Mouse (Mus musculus) midbrain, embryonic 10.5 days (tissue): ENCODE measurements at regions not wholly inside any gene's neighbourhood (a gene's known extent, or its start where the extent isn't known, plus 50 kb on each side); places are given as distances from the start of the nearest gene placed in this dataset.

Source experiments
- DNase-seq: peaks from one replicate; pipeline ENCODE4 v3.0.0-alpha.2; 2017; ENCODE audit warnings: low spot score
- H3K27ac ChIP-seq: fragments of 300-500 bp; sonication (generic); replicated peaks from 2 replicates; pipeline ENCODE4 v1.5.1; 2016; ENCODE audit warnings: mild to moderate bottlenecking
- H3K27me3 ChIP-seq: fragments of 300-500 bp; sonication (generic); 2 replicates; pipeline ENCODE4 v1.6.1; 2016; ENCODE audit warnings: low read depth, mild to moderate bottlenecking; ENCODE audit not compliant: poor library complexity, severe bottlenecking
- H3K36me3 ChIP-seq: fragments of 300-500 bp; sonication (generic); 2 replicates; pipeline ENCODE4 v1.6.1; 2016; ENCODE audit warnings: mild to moderate bottlenecking, moderate library complexity
- H3K4me1 ChIP-seq: fragments of 300-500 bp; sonication (generic); 2 replicates; pipeline ENCODE4 v1.6.1; 2016
- H3K4me3 ChIP-seq: fragments of 300-500 bp; sonication (generic); 2 replicates; pipeline ENCODE4 v1.5.1; 2016; ENCODE audit warnings: mild to moderate bottlenecking, moderate library complexity
- H3K9me3 ChIP-seq: fragments of 300-500 bp; sonication (generic); replicated peaks from 2 replicates; pipeline ENCODE4 v1.6.1; 2016; ENCODE audit warnings: mild to moderate bottlenecking
- WGBS: fragments of 180-500 bp; shearing (Covaris S2); methylation state at CpG from one replicate; pipeline ENCODE4 v1.1.7; 2016; 5-methylcytosine and 5-hydroxymethylcytosine counted together

DNA sequence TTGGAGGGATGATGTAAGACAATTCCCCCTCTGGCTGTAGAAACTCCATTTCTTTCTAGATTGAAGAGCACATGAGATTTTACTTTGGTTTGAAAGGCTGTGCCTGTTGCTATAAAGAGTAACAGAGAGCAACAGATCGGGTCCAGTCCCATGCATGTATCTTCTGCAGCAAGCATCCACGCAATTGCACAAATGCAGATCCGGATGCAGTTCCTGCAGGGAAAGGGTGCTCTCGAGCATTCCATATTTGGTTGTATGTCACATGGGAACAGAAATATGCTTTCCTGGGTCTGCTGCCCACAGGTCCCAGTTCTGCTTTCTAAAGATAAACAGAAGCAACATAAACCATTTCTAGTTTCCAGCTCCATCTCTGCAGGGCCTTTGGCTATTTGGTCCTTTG is 146.0 kb upstream of the Ado start:
- H3K27me3 ChIP-seq: no peaks in the 10 kb centered on the region
- H3K4me3 ChIP-seq: no peak overlapping the region
- no peak overlapping the region for H3K27ac ChIP-seq
- WGBS: 92% methylated on average over 4 of the region's 4 CpGs
- DNase-seq: no peak
- 0 out of 2 replicates have a peak, but pooled peaks cover 6% of the 10 kb centered on the region for H3K4me1 ChIP-seq
- H3K36me3 ChIP-seq: no peaks in the 10 kb centered on the region
- H3K9me3 ChIP-seq: no peaks in the 10 kb centered on the region

DNA sequence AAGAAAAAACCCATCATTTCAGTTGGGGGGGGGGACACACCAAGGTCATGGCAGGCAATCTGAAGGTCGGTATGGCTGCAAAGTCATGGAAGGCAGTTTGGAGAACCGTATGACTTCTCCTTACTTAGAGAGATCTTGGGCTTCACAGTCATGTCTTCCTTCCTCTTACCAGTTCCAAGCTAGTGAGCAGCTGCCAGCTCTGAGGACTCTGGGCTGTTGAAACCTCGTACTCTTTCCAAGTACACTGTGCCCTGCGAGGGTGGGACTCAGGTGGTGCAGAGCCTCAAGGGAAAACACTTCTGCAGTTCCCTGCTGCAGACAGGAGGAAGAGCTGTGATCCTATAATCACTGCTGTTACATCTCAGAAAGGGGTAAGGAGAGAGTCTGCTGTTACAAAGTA is 144.8 kb upstream of the Ado start:
- H3K27me3 ChIP-seq: no peaks in the 10 kb centered on the region
- H3K4me1 ChIP-seq: 0 out of 2 replicates have a peak, but pooled peaks cover 6% of the 10 kb centered on the region
- no peak overlapping the region for H3K27ac ChIP-seq
- no peak for DNase-seq
- no peaks in the 10 kb centered on the region for H3K9me3 ChIP-seq
- no peaks in the 10 kb centered on the region for H3K36me3 ChIP-seq
- WGBS: 85% methylated on average over 4 of the region's 4 CpGs
- no peak overlapping the region for H3K4me3 ChIP-seq

DNA sequence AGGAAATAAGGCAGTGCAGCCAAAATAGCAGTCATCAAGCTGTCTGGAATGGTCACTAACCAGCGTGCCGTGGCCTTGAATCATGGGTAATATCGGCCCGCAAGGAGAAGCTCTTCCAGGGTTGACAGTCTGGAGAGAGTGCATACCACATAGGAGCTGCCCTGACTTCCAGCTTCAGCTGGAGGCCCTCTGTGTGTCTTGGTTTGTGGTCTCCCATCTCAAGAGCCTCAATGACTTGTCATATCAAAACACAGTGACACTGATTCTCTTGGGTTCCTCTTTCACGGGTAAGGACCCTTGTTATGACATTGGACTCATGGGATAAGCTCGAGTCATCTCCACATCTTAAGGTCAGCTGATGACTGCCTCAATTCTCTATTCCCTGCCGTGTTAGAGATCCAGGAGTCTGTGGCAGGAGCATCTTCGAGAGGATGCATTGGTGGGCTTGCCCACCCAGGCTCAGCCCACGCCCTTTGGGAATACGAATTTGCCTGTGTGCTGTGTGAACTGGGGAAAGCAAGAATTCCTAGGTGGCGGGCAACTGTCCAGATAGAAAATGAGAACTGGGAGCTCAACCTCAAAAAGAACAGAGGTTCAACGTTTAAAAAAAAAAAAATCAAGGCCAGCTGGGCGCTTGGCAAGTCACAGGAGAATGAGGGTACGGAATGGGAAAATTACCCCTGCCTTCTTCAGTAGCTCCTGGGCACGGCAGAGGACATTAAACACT is 141.4 kb upstream of the Ado start:
- H3K27ac ChIP-seq: no peak overlapping the region
- whole genome bisulfite sequencing: 93% methylated on average over 15 of the region's 15 CpGs
- no peaks in the 10 kb centered on the region for H3K36me3 ChIP-seq
- H3K9me3 ChIP-seq: no peaks in the 10 kb centered on the region
- DNase-seq: no peak
- no peaks in the 10 kb centered on the region for H3K4me1 ChIP-seq
- H3K27me3 ChIP-seq: no peaks in the 10 kb centered on the region
- no peak overlapping the region for H3K4me3 ChIP-seq

DNA sequence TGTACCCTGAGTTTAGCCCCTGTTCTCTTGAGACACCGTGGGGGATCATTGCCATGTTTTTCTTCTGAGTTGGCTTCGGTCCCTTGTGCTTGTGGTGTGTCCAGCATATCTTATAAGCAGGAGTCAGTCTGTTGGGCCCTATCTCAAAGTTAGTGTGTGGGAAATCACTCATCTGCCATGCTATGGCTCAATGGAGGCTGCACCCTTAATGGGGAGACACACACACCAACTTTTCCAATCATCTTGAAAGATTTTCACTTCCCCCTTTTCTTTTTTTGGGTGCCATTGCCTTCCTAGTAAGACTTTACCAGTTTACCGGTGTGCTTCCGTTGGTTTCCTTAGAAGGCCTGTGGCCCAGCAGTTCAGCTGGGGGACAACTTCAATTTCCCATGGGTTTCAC is 130.6 kb upstream of the Ado start:
- no peak overlapping the region for H3K27ac ChIP-seq
- no peaks in the 10 kb centered on the region for H3K4me1 ChIP-seq
- H3K4me3 ChIP-seq: no peak overlapping the region
- 89% methylated on average over 4 of the region's 4 CpGs for WGBS
- H3K27me3 ChIP-seq: no peaks in the 10 kb centered on the region
- no peak for DNase-seq
- no peaks in the 10 kb centered on the region for H3K9me3 ChIP-seq
- H3K36me3 ChIP-seq: no peaks in the 10 kb centered on the region

DNA sequence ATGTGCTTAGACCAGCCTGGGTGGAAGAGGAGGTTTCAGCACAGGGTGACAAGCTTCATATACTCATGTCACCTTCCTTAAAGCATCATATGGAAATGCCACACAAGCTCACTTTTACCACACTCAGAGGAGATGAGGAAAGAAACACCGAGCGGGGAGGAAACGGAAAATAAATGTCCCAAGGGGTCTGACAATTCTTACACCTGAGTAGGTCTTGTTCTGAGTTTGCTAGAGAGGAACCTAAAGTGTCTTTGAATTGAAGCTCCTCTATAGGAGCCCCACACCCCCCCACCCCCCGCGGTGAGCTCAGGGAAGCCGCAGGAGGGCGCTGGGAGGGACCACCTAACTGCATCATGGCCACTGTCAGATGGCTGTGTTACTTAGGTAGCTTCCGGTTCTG is 124.7 kb upstream of the Ado start:
- DNase-seq: no peak
- no peak overlapping the region for H3K4me3 ChIP-seq
- no peaks in the 10 kb centered on the region for H3K36me3 ChIP-seq
- H3K9me3 ChIP-seq: 0 out of 2 replicates have a peak, but pooled peaks cover 4% of the 10 kb centered on the region
- no peaks in the 10 kb centered on the region for H3K27me3 ChIP-seq
- H3K4me1 ChIP-seq: no peaks in the 10 kb centered on the region
- H3K27ac ChIP-seq: no peak overlapping the region
- WGBS: 83% methylated on average over 8 of the region's 8 CpGs

DNA sequence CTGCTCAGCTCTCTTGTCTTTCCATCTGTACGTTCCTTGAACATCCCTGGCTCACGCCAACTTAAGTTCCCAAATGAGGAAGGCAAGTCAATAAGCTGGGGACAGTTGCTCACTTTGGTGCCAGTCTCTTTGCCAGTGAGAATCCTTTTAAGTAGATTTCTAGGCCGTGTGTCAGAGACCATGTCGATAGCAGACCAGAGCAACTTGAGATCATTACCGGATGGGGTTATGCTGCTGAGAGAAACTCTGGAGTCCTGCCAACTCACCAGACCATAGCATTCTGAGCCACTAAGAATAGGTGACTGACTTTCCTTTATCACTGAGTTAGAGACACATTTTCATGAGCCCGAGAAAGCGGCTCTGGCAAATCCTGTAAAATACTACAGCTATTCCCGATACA is 123.5 kb upstream of the Ado start:
- Histone ChIP-seq H3K27me3 (no peaks in the 10 kb centered on the region), H3K27ac (no peak overlapping the region), H3K9me3 (0 out of 2 replicates have a peak, but pooled peaks cover 4% of the 10 kb centered on the region), H3K4me3 (no peak overlapping the region), H3K4me1 (no peaks in the 10 kb centered on the region), H3K36me3 (no peaks in the 10 kb centered on the region)
- WGBS: 95% methylated on average over 8 of the region's 8 CpGs
- no peak for DNase-seq

DNA sequence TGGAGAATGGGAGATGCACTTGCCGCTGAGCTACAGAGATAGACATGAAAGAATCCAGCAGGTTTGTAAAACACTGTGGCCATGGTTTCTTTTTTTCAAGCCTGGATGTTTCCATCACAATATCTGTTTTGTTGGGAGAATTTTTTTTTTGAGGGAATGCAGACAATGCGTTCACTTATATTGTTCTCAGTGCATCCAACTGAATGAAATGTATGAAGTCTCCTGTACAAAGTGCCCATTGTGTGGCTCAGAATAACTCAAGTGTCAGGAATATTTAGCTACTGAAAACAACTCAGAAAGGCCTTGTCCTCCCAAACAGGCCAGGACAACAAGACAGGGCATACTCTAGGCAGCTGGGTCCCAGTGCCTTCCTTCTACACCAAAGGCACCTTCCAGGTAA is 120.3 kb upstream of the Ado start:
- no peaks in the 10 kb centered on the region for H3K4me1 ChIP-seq
- H3K36me3 ChIP-seq: no peaks in the 10 kb centered on the region
- DNase-seq: no peak
- WGBS: 88% methylated on average over 2 of the region's 2 CpGs
- H3K27me3 ChIP-seq: no peaks in the 10 kb centered on the region
- no peak overlapping the region for H3K4me3 ChIP-seq
- H3K9me3 ChIP-seq: 0 out of 2 replicates have a peak, but pooled peaks cover 4% of the 10 kb centered on the region
- H3K27ac ChIP-seq: no peak overlapping the region

DNA sequence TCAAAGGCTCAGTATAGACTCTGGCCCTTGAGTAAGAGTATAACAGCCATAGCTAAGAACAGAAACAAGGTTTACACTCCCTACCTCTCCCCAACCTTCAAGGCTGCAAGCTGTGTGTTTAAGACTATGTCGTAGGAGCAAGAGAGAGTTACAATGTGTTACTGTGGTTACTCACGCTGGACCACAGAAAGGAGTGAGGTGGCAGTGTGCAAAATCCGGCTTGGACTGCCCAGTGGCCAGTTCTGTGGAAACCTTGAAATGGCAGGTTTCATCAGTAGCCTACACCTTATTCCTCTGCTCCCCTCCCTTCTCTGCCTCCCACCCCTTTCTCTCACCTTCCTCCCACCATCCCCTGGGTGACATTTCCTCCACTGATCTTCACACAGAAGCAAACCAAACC is 114.3 kb upstream of the Ado start:
- no peak overlapping the region for H3K4me3 ChIP-seq
- WGBS: 76% methylated on average over 3 of the region's 3 CpGs
- H3K4me1 ChIP-seq: no peaks in the 10 kb centered on the region
- no peak for DNase-seq
- H3K9me3 ChIP-seq: no peaks in the 10 kb centered on the region
- no peaks in the 10 kb centered on the region for H3K27me3 ChIP-seq
- no peak overlapping the region for H3K27ac ChIP-seq
- no peaks in the 10 kb centered on the region for H3K36me3 ChIP-seq

DNA sequence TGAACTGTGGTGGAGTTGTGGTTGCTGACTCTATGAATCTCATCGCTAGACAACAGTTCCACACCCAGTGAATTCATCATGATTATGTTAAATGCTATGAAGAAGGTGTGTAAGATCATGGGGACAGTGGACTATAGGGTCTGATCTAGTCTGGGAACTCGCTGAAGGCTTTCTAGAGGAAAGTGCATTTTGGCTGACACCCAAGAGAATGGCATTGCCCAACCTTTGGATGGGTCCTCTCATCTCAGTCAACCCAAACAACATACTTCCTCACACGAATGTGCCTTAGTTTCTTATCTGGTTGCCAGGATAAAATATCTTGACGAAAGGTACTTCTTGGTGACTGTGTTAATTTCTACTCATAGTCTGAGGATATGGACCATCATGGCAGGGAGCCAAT is 112.9 kb upstream of the Ado start:
- 82% methylated on average over 4 of the region's 4 CpGs for WGBS
- no peaks in the 10 kb centered on the region for H3K9me3 ChIP-seq
- no peak overlapping the region for H3K27ac ChIP-seq
- H3K4me1 ChIP-seq: no peaks in the 10 kb centered on the region
- H3K27me3 ChIP-seq: no peaks in the 10 kb centered on the region
- no peak for DNase-seq
- no peaks in the 10 kb centered on the region for H3K36me3 ChIP-seq
- no peak overlapping the region for H3K4me3 ChIP-seq

DNA sequence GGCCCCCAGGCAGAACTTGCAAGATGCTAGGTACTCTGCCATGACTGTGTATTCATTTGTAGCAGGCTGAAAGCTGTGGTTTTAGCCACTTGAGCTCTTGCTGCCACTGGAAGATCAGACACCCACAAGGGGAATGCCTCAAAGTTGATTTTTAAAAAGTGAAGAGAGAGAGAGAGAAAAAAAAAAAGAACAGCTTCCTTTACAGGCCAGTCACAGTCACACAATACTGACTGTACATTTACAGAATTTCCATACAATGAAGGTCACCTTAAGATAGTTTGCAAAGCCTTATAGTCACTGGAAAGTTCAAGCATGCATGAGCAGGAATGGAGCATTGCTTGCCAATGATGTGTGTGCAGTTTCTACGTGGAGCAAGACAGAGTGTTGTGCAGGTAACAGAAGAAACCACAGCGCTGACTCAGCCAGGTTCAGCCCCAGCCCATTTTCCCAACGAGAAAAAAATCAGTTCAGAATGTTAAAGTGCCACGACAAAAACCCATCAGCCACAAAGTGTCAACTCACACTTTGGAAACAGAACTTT is 109.3 kb upstream of the Ado start:
- DNase-seq: no peak
- Histone ChIP-seq H3K4me1 (no peaks in the 10 kb centered on the region), H3K4me3 (no peak overlapping the region), H3K27me3 (no peaks in the 10 kb centered on the region), H3K9me3 (no peaks in the 10 kb centered on the region), H3K27ac (no peak overlapping the region), H3K36me3 (no peaks in the 10 kb centered on the region)
- WGBS: 86% methylated on average over 4 of the region's 4 CpGs

DNA sequence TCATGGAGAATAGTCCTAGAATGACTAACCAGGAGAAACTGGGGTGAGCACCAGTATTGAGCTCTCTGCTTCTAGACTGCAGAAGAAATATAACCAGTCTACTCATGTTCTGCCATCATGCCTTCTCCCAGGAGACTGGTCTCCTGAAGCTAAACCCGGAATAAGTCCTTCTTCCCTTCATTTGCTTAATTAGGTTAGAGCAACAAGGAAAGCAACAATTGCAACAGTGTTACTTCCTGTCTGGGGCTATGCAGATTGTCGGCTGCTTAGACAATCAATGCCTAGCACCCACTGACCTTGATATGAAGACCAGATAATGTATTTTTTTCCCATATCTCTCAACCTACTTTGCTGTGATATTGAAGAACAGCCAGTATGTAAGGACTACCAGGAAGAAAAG is 108.5 kb upstream of the Ado start:
- no peak overlapping the region for H3K27ac ChIP-seq
- WGBS: 82% methylated on average over 2 of the region's 2 CpGs
- H3K9me3 ChIP-seq: no peaks in the 10 kb centered on the region
- H3K4me3 ChIP-seq: no peak overlapping the region
- no peaks in the 10 kb centered on the region for H3K36me3 ChIP-seq
- DNase-seq: no peak
- H3K27me3 ChIP-seq: no peaks in the 10 kb centered on the region
- no peaks in the 10 kb centered on the region for H3K4me1 ChIP-seq

DNA sequence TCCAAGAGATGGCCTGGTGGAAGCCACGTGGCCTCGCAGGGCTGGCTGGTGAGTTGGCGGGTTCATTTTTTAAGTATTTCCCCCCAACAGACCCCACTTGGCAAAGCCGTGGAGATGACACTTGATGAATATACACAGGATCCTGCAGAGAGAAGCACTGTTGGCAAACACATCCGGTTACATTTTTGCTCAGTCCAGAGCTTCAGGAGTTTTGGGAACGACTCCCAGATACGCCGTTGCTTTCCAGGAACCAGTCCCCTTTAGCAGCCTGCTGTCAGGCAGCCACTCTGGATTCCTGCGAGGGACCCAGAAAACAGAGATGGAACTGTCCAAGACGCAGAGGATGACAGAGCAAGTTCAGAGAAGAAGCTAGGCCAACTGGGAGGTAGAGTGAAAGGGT is 105.8 kb upstream of the Ado start:
- Histone ChIP-seq H3K4me3 (no peak overlapping the region), H3K27ac (no peak overlapping the region), H3K9me3 (no peaks in the 10 kb centered on the region), H3K36me3 (no peaks in the 10 kb centered on the region), H3K27me3 (0 out of 2 replicates have a peak, but pooled peaks cover 6% of the 10 kb centered on the region), H3K4me1 (no peaks in the 10 kb centered on the region)
- DNase-seq: no peak
- WGBS: 92% methylated on average over 10 of the region's 10 CpGs

DNA sequence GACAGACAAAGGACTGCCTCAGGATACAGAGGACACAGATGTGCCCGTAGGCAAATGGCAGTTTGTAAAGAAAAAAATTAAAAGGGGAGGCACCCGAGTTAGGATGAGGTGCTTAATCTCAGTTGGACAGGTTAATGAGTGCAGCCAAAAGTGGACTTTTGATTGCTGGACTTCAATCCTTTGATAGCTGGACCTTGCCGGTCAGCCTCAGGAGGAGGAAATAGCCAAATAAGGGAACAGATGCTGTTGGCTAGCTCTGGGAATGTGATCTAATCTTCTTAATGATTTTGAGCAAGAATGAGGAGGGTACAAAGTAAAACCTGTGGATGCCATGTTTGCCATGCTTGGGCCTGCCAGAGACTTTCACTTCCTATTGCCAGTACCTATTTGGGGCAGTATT is 103.5 kb upstream of the Ado start:
- Histone ChIP-seq H3K9me3 (no peaks in the 10 kb centered on the region), H3K4me3 (no peak overlapping the region), H3K27ac (no peak overlapping the region), H3K36me3 (no peaks in the 10 kb centered on the region), H3K27me3 (0 out of 2 replicates have a peak, but pooled peaks cover 6% of the 10 kb centered on the region), H3K4me1 (peaks cover 9% of the 10 kb centered on the region)
- 85% methylated on average over 3 of the region's 3 CpGs for WGBS
- no peak for DNase-seq
